Mouse (Mus musculus) stomach, embryonic 14.5 days (tissue): Measurements from ENCODE around the gene Reep6. TPM values are rescaled to one million over a fixed set of nuclear protein-coding genes. Genes with fewer than 3 reads are reported as not detected.
A peak's percentile ranks its signal among the peaks of the same experiment; 100 is the strongest.

Experiments
- ATAC-seq: fragments of 200-750 bp; cut with Nextera tagmentation; 2 replicates; pipeline ENCODE4 v1.8.0; 2017; ENCODE audit warnings: low read depth, moderate TSS enrichment; ENCODE audit not compliant: insufficient number of reproducible peaks, insufficient read depth, low FRiP score
- H3K27ac ChIP-seq: fragments of 300-500 bp; sonication (generic); 2 replicates; pipeline ENCODE4 v1.5.1; 2014; ENCODE audit warnings: mild to moderate bottlenecking, low read length, moderate library complexity, mixed read lengths
- H3K27me3 ChIP-seq: fragments of 300-500 bp; sonication (generic); 2 replicates; pipeline ENCODE4 v1.6.1; 2014; ENCODE audit warnings: low read length, control low read depth, mixed read lengths; ENCODE audit not compliant: control insufficient read depth, insufficient read depth
- H3K36me3 ChIP-seq: fragments of 300-500 bp; sonication (generic); 2 replicates; pipeline ENCODE4 v1.6.1; 2014; ENCODE audit warnings: mild to moderate bottlenecking, control low read depth, low read length, moderate library complexity, mixed read lengths; ENCODE audit not compliant: control insufficient read depth, insufficient read depth
- H3K4me1 ChIP-seq: fragments of 300-500 bp; sonication (generic); 2 replicates; pipeline ENCODE4 v1.6.1; 2014; ENCODE audit warnings: low read length, control low read depth, mixed read lengths; ENCODE audit not compliant: control insufficient read depth, insufficient read depth
- H3K4me2 ChIP-seq: fragments of 300-500 bp; sonication (generic); replicated peaks from 2 replicates; pipeline ENCODE4 v1.6.1; 2014; ENCODE audit warnings: low read depth, low read length, control low read depth
- H3K4me3 ChIP-seq: fragments of 300-500 bp; sonication (generic); 2 replicates; pipeline ENCODE4 v1.5.1; 2014; ENCODE audit warnings: low read depth, low read length, control low read depth
- H3K9ac ChIP-seq: fragments of 300-500 bp; sonication (generic); replicated peaks from 2 replicates; pipeline ENCODE4 v1.6.1; 2014; ENCODE audit warnings: low read depth, mild to moderate bottlenecking, control low read depth, low read length, moderate library complexity, mixed read lengths
- H3K9me3 ChIP-seq: fragments of 300-500 bp; sonication (generic); 2 replicates; pipeline ENCODE4 v1.6.1; 2016; ENCODE audit warnings: low read depth, low read length, control low read depth; ENCODE audit not compliant: control insufficient read depth
- WGBS: fragments of 180-500 bp; shearing (Covaris S2); extraction: QIAGEN DNeasy Blood & Tissue Kit; methylation state at CpG from one replicate; pipeline ENCODE4 v1.1.7; 2014; 5-methylcytosine and 5-hydroxymethylcytosine counted together
- polyA plus RNA-seq: library from polyadenylated mRNA; unstranded; fragments of >200 nt; fragmentation: Nextera tagmentation; extraction: Ambion mirVana; gene quantifications from 2 replicates; pipeline ENCODE4 v1.2.1, GENCODE M21; 2014

Gene Reep6
- polyA plus RNA-seq, 1 experiment from 2014 or later: 18.0 TPM

GRCm38 (mm10) chr10:80292251-80293146 lies 37.3 kb upstream of the Reep6 start, which contains the start of gene Rps15:
Rps15 (plus strand) TSS chr10:80292453.
- WGBS: under 1% methylated on average over 72 of the region's 72 CpGs
- Histone ChIP-seq H3K27me3 (no peaks in the 10 kb centered on the region), H3K27ac (peak within 1 kb of the TSS; percentile 93), H3K36me3 (peaks cover 28% of the 10 kb centered on the region), H3K4me2 (peak within 1 kb of the TSS; percentile 96), H3K9ac (peak within 1 kb of the TSS; percentile 98), H3K4me3 (peak within 1 kb of the TSS; percentile 95), H3K4me1 (peaks cover 13% of the 10 kb centered on the region; the same call in 1 of the 2 replicates), H3K9me3 (no peaks in the 10 kb centered on the region)
- peak; percentile 89 for ATAC-seq

- H3K4me1 ChIP-seq: peaks cover 13% of the 10 kb centered on the region; the same call in 1 of the 2 replicates
- H3K27ac ChIP-seq: no peak overlapping the region; the same call in 1 of the 2 replicates
- 22% methylated on average over 14 of the region's 14 CpGs for WGBS
- H3K36me3 ChIP-seq: peaks cover 22% of the 10 kb centered on the region
- ATAC-seq: no peak
- peak overlapping the region; percentile 98 for H3K9ac ChIP-seq
- no peaks in the 10 kb centered on the region for H3K9me3 ChIP-seq
- peak overlapping the region; percentile 95 for H3K4me3 ChIP-seq
- H3K4me2 ChIP-seq: peak overlapping the region; percentile 96
- peaks cover 2% of the 10 kb centered on the region; the same call in 1 of the 2 replicates for H3K27me3 ChIP-seq
These were observed 36.4 kb upstream of the Reep6 start for GRCm38 (mm10) chr10:80293325-80293724.

- ATAC-seq: no peak
- H3K9ac ChIP-seq: no peak overlapping the region
These were observed 35.4 kb upstream of the Reep6 start for GRCm38 (mm10) chr10:80294311-80294710.

GRCm38 (mm10) chr10:80294788-80295303 lies 34.9 kb upstream of the Reep6 start:
- Histone ChIP-seq H3K4me3 (no peak overlapping the region), H3K4me2 (no peak overlapping the region), H3K36me3 (peaks cover 13% of the 10 kb centered on the region), H3K27me3 (peaks cover 17% of the 10 kb centered on the region), H3K9ac (no peak overlapping the region), H3K9me3 (no peaks in the 10 kb centered on the region), H3K4me1 (peaks cover 13% of the 10 kb centered on the region; the same call in 1 of the 2 replicates), H3K27ac (no peak overlapping the region)
- no peak for ATAC-seq
- WGBS: 47% methylated on average over 7 of the region's 7 CpGs

More at GRCm38 (mm10) chr10:80294311-80294710, 35.4 kb upstream of the Reep6 start:
- H3K27ac ChIP-seq: no peak overlapping the region
- no peak overlapping the region for H3K4me2 ChIP-seq
- WGBS: 76% methylated on average over 4 of the region's 4 CpGs
- peaks cover 13% of the 10 kb centered on the region for H3K36me3 ChIP-seq
- peaks cover 12% of the 10 kb centered on the region for H3K27me3 ChIP-seq
- H3K9me3 ChIP-seq: no peaks in the 10 kb centered on the region
- peaks cover 13% of the 10 kb centered on the region; the same call in 1 of the 2 replicates for H3K4me1 ChIP-seq
- no peak overlapping the region for H3K4me3 ChIP-seq

GRCm38 (mm10) chr10:80295618-80296425 lies 33.9 kb upstream of the Reep6 start, which contains the start of gene Apc2:
Apc2 (plus strand) TSS chr10:80295977.
- peaks cover 13% of the 10 kb centered on the region; the same call in 1 of the 2 replicates for H3K4me1 ChIP-seq
- no peak within 1 kb of the TSS; the same call in 1 of the 2 replicates for H3K9ac ChIP-seq
- peak within 1 kb of the TSS; percentile 32 for H3K4me3 ChIP-seq
- H3K4me2 ChIP-seq: peak within 1 kb of the TSS; percentile 52
- peaks cover 13% of the 10 kb centered on the region for H3K36me3 ChIP-seq
- peak within 1 kb of the TSS; percentile 44; the same call in 1 of the 2 replicates for H3K27ac ChIP-seq
- peak; percentile 38 for ATAC-seq
- H3K27me3 ChIP-seq: peaks cover 26% of the 10 kb centered on the region
- under 1% methylated on average over 26 of the region's 26 CpGs for WGBS
- no peaks in the 10 kb centered on the region for H3K9me3 ChIP-seq

GRCm38 (mm10) chr10:80296824-80297223 lies 32.9 kb upstream of the Reep6 start:
- Histone ChIP-seq H3K27ac (no peak overlapping the region), H3K4me2 (0 out of 2 replicates have a peak overlapping the region, but pooled peaks have one; percentile 52), H3K27me3 (peaks cover 33% of the 10 kb centered on the region), H3K4me3 (no peak overlapping the region), H3K36me3 (peaks cover 13% of the 10 kb centered on the region), H3K4me1 (peaks cover 13% of the 10 kb centered on the region; the same call in 1 of the 2 replicates), H3K9ac (no peak overlapping the region), H3K9me3 (no peaks in the 10 kb centered on the region)
- no peak for ATAC-seq
- WGBS: 74% methylated on average over 5 of the region's 5 CpGs

GRCm38 (mm10) chr10:80297526-80298133 lies 32.1 kb upstream of the Reep6 start:
- Histone ChIP-seq H3K4me1 (peaks cover 21% of the 10 kb centered on the region; the same call in 1 of the 2 replicates), H3K36me3 (peaks cover 13% of the 10 kb centered on the region), H3K27me3 (peaks cover 33% of the 10 kb centered on the region), H3K27ac (no peak overlapping the region), H3K4me3 (no peak overlapping the region), H3K9ac (no peak overlapping the region), H3K4me2 (no peak overlapping the region), H3K9me3 (no peaks in the 10 kb centered on the region)
- ATAC-seq: no peak
- WGBS: 72% methylated on average over 8 of the region's 8 CpGs
